Mouse (Mus musculus) C2C12 (cell line): ENCODE data around the gene Iqsec1. TPM values are rescaled to one million over a fixed set of nuclear protein-coding genes. Genes with fewer than 3 reads are reported as not detected.

ENCODE experiments used
- H3K27me3 ChIP-seq: one replicate; pipeline ENCODE4 v1.6.1; 2011; ENCODE audit not compliant: control insufficient read depth, insufficient read depth, insufficient read length
- H3K36me3 ChIP-seq: one replicate; pipeline ENCODE4 v1.6.1; 2011; ENCODE audit not compliant: control insufficient read depth, insufficient read depth
- H3K4me3 ChIP-seq: one replicate; pipeline ENCODE4 v1.5.1; 2011; ENCODE audit warnings: mild to moderate bottlenecking, control low read depth; ENCODE audit not compliant: poor library complexity, insufficient read depth, severe bottlenecking
- H3K79me2 ChIP-seq: one replicate; pipeline ENCODE4 v1.6.1; 2011; ENCODE audit not compliant: control insufficient read depth, insufficient read depth
- H3K79me3 ChIP-seq: one replicate; pipeline ENCODE4 v1.6.1; 2011; ENCODE audit warnings: low read depth, control low read depth
- H3ac ChIP-seq: one replicate; pipeline ENCODE3; 2011; ENCODE audit warnings: low read depth; ENCODE audit not compliant: control insufficient read depth, insufficient read length
- CEBPB ChIP-seq: IDR thresholded peaks from one replicate; pipeline ENCODE4 v1.6.1; 2011; ENCODE audit warnings: low read depth, mild to moderate bottlenecking, control low read depth, moderate library complexity
- CTCF ChIP-seq: IDR thresholded peaks from one replicate; pipeline ENCODE4 v1.5.1; 2011; ENCODE audit not compliant: control insufficient read depth, insufficient read depth, insufficient read length
- FOSL1 ChIP-seq: IDR thresholded peaks from one replicate; pipeline ENCODE4 v1.8.0; 2011; ENCODE audit warnings: mild to moderate bottlenecking, low read length; ENCODE audit not compliant: poor library complexity, insufficient read depth, severe bottlenecking
- MAX ChIP-seq: IDR thresholded peaks from one replicate; pipeline ENCODE4 v1.6.1; 2011; ENCODE audit warnings: mild to moderate bottlenecking, control low read depth
- MYOD1 ChIP-seq: IDR thresholded peaks from one replicate; pipeline ENCODE4 v1.6.1; 2011; ENCODE audit warnings: low read depth; ENCODE audit not compliant: control insufficient read depth, insufficient read length
- MYOG ChIP-seq: IDR thresholded peaks from one replicate; pipeline ENCODE4 v1.6.1; 2011; ENCODE audit not compliant: control insufficient read depth, insufficient read length; ENCODE audit errors: extremely low read depth
- USF1 ChIP-seq: IDR thresholded peaks from one replicate; pipeline ENCODE4 v1.6.1; 2011; ENCODE audit warnings: low read depth, mild to moderate bottlenecking, control low read depth, moderate library complexity
- polyA plus RNA-seq: library from polyadenylated mRNA; unstranded; fragments of >200 nt; fragmentation: generic; extraction: Trizol; gene quantifications from one replicate; pipeline ENCODE4 v1.2.1, GENCODE M21; 2012; ENCODE audit warnings: missing spikeins

The Iqsec1 gene
- polyA plus RNA-seq, 1 experiment = 20.6 TPM

- H3K36me3 ChIP-seq = no peaks in the 10 kb centered on the region
- peak overlapping the region; percentile 53 for H3K4me3 ChIP-seq
- H3K27me3 ChIP-seq = no peaks in the 10 kb centered on the region
- H3K79me3 ChIP-seq = peaks cover 14% of the 10 kb centered on the region
- peaks cover 60% of the 10 kb centered on the region for H3K79me2 ChIP-seq
- H3ac ChIP-seq = peak overlapping the region; percentile 92
- TF ChIP-seq CEBPB (no peak), MYOG (no peak), USF1 (no peak), FOSL1 (no peak), CTCF (no peak), MAX (no peak), MYOD1 (no peak)
These were observed 272.3 kb downstream of the Iqsec1 start for GRCm38 (mm10) chr6:90716066-90716704.

DNA sequence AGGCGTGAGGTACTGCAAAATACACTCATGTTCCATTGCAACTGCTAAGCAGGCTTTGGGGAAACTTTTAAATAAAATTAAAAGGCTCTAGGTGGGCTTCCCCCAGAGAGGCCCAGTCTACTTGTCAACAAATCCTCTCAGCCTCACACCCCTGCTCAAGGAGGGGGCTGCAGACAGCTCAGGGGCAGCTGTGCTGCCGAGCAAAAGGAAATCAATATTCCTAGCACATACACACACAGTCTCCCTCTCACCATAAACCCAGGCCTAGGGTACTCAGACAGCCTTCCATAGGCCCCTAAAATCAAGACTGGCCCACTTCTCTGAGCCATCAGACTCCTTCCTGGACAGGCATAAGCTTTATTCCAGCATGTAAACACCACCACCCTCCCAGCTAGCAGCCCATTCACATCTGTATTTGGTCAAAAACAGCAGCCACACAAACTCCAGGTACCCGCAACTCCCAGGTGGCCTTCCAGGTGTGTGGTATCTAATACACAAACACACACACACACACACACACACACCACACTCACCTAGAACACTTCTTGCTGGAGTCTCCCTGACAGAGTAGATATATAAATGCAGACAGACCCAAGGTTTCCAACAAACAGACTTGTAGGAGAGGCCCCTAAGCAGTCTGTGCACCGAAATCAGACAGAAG lies 273.1 kb downstream of the Iqsec1 start:
- Histone ChIP-seq H3K79me3 (peaks cover 16% of the 10 kb centered on the region), H3K4me3 (peak overlapping the region; percentile 53), H3ac (peak overlapping the region; percentile 92), H3K36me3 (no peaks in the 10 kb centered on the region), H3K27me3 (no peaks in the 10 kb centered on the region), H3K79me2 (peaks cover 60% of the 10 kb centered on the region)
- no peak for TF ChIP-seq MAX
- TF ChIP-seq CTCF = no peak
- no peak for TF ChIP-seq MYOD1
- no peak for TF ChIP-seq FOSL1
- no peak for TF ChIP-seq MYOG
- no peak for TF ChIP-seq USF1
- TF ChIP-seq CEBPB = no peak

DNA sequence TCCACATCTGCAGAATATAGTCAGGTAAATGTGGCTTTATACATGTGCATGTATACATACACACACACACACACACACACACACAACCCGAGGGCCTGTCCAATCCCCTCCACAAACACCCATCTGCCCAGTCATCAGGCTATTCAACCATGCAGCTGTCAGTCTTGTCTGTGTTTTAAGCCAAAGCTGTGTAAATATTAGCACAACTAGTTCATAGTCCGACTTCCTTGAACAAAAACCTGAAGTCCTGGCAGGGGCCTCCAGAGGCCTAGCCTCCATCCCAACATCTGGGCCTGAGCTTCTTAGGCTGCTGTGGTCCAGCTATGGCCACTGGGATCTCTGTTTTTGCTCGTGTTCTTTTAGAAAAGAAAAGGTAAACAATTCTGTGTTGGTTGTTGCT lies 274.8 kb downstream of the Iqsec1 start:
- no peak for TF ChIP-seq CTCF
- TF ChIP-seq CEBPB = no peak
- no peak for TF ChIP-seq MYOD1
- TF ChIP-seq MYOG = no peak
- no peak for TF ChIP-seq USF1
- TF ChIP-seq FOSL1 = no peak
- no peak for TF ChIP-seq MAX
- no peak overlapping the region for H3K4me3 ChIP-seq
- H3K36me3 ChIP-seq = no peaks in the 10 kb centered on the region
- H3ac ChIP-seq = no peak overlapping the region
- no peaks in the 10 kb centered on the region for H3K27me3 ChIP-seq
- peaks cover 23% of the 10 kb centered on the region for H3K79me3 ChIP-seq
- peaks cover 75% of the 10 kb centered on the region for H3K79me2 ChIP-seq

DNA sequence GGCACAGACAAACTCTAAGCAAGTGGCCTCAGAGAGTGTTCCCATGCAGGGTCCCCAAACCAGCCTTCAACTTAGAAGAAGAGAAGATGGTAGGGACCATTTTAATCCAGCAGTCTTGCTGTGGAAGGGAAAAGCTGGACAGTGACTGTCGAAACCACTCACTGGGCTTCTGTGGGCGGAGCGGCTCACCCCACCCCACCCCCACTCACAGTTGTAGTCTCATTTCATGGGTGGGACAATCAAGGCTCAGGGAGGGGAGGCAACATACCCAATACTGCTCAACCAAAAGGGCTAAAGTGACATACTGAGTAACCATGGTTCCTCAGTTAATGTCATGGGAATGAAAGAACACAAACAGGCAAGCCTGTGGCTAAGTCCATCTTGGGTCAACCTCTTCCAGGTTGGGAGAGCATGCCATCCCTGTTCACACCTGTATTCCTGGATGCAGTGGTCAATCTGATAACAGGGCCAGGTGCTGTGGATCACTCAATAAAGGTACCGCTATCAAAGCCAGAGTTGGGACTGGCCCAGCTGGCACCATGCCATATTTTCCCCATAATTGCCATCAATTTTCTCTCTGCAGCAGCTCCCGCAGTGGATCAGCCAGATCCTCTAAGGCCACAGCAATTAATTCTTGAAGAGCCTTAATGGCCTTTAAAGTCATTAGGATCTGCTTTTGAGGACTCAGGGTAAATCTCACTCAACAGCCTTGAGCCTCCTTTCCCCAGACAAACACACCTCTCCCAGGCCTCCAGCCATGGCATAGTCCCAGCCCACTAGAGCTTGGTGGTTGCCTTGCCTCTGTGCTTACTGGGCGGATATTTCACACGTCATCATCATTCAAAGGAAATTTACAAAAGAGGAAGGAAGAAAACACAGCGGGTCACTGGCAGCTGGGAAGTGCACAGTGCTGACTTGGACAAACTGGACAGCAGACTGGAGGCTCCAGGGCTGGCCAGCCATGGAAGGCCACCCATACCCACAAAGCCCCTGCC lies 275.7 kb downstream of the Iqsec1 start:
- H3ac ChIP-seq = no peak overlapping the region
- TF ChIP-seq CEBPB = no peak
- no peak for TF ChIP-seq FOSL1
- no peak for TF ChIP-seq MYOG
- TF ChIP-seq USF1 = no peak
- TF ChIP-seq MYOD1 = no peak
- TF ChIP-seq MAX = no peak
- no peak for TF ChIP-seq CTCF
- H3K79me2 ChIP-seq = peaks cover 84% of the 10 kb centered on the region
- peaks cover 26% of the 10 kb centered on the region for H3K79me3 ChIP-seq
- no peaks in the 10 kb centered on the region for H3K36me3 ChIP-seq
- no peaks in the 10 kb centered on the region for H3K27me3 ChIP-seq
- no peak overlapping the region for H3K4me3 ChIP-seq

DNA sequence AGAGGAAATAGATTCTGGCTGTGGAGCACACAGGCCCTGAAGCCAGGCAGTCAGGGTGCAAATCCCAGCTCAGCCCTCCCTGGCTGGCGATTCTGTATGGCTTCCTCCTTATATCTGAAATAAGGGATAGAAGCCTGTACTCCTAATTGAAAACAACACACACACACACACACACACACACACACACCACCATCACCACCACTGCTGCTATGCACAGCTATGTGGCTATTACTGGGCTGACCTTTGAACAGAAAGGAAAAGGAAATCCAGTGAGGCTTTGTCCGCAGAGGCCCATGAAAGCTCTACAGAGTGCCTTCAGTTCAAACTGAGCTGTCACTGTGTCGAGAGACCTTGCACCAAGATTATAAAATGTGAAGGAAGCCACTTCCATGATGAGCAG lies 276.4 kb downstream of the Iqsec1 start:
- Histone ChIP-seq H3K79me3 (peaks cover 30% of the 10 kb centered on the region), H3K27me3 (no peaks in the 10 kb centered on the region), H3ac (no peak overlapping the region), H3K36me3 (no peaks in the 10 kb centered on the region), H3K79me2 (peaks cover 91% of the 10 kb centered on the region), H3K4me3 (no peak overlapping the region)
- TF ChIP-seq CTCF (no peak), CEBPB (no peak), USF1 (no peak), MYOD1 (no peak), MAX (no peak), FOSL1 (no peak), MYOG (no peak)
